Mouse (Mus musculus) heart, embryonic 15.5 days (tissue): ENCODE data around the gene Dync1i1. TPM values are rescaled to one million over a fixed set of nuclear protein-coding genes. Genes with fewer than 3 reads are reported as not detected.
"Not testable (repeated sequence)": the region's sequence is repeated elsewhere in the genome, so short reads cannot be mapped to it uniquely, and the experiment has no call there.

Source experiments
- ATAC-seq: fragments of 200-750 bp; cut with Nextera tagmentation; replicated peaks from 2 replicates; pipeline ENCODE4 v1.8.0; 2017; ENCODE audit warnings: low read depth, moderate TSS enrichment; ENCODE audit not compliant: insufficient number of reproducible peaks, insufficient read depth, low FRiP score
- H3K27ac ChIP-seq: fragments of 300-500 bp; sonication (generic); 2 replicates; pipeline ENCODE4 v1.5.1; 2015; ENCODE audit warnings: mild to moderate bottlenecking, inconsistent platforms
- H3K27me3 ChIP-seq: fragments of 300-500 bp; sonication (generic); 2 replicates; pipeline ENCODE4 v1.6.1; 2015; ENCODE audit warnings: inconsistent platforms
- H3K36me3 ChIP-seq: fragments of 300-500 bp; sonication (generic); 2 replicates; pipeline ENCODE4 v1.6.1; 2015; ENCODE audit warnings: mild to moderate bottlenecking, inconsistent platforms
- H3K4me1 ChIP-seq: fragments of 300-500 bp; sonication (generic); replicated peaks from 2 replicates; pipeline ENCODE4 v1.6.1; 2015; ENCODE audit warnings: inconsistent platforms
- H3K4me2 ChIP-seq: fragments of 300-500 bp; sonication (generic); 2 replicates; pipeline ENCODE4 v1.6.1; 2015; ENCODE audit warnings: inconsistent platforms, mild to moderate bottlenecking, moderate library complexity
- H3K4me3 ChIP-seq: fragments of 300-500 bp; sonication (generic); 2 replicates; pipeline ENCODE4 v1.5.1; 2015; ENCODE audit warnings: mild to moderate bottlenecking, inconsistent platforms
- H3K9ac ChIP-seq: fragments of 300-500 bp; sonication (generic); 2 replicates; pipeline ENCODE4 v1.6.1; 2015; ENCODE audit warnings: mild to moderate bottlenecking, inconsistent platforms
- H3K9me3 ChIP-seq: fragments of 300-500 bp; sonication (generic); replicated peaks from 2 replicates; pipeline ENCODE4 v1.6.1; 2016; ENCODE audit warnings: inconsistent platforms
- whole genome bisulfite sequencing: fragments of 180-500 bp; shearing (Covaris S2); methylation state at CpG from one replicate; pipeline ENCODE4 v1.1.7; 2015; ENCODE audit warnings: mixed read lengths; 5-methylcytosine and 5-hydroxymethylcytosine counted together
- polyA plus RNA-seq: library from polyadenylated mRNA; unstranded; fragments of >200 nt; fragmentation: Nextera tagmentation; extraction: Ambion mirVana; gene quantifications from 2 replicates; pipeline ENCODE4 v1.2.1, GENCODE M21; 2015

Dync1i1 gene
- 1.6 and 1.8 TPM in 2 replicates for polyA plus RNA-seq

GRCm38 (mm10) chr6:5725611-5726236 lies at the start of gene Dync1i1:
Dync1i1 (plus strand) TSS chr6:5725639.
- H3K9me3 ChIP-seq = no peaks in the 10 kb centered on the region
- ATAC-seq = peak; percentile 75
- H3K27ac ChIP-seq = no peak within 1 kb of the TSS
- peak within 1 kb of the TSS; percentile 55 for H3K9ac ChIP-seq
- WGBS = under 1% methylated on average over 37 of the region's 40 CpGs
- H3K27me3 ChIP-seq = no peaks in the 10 kb centered on the region
- no peaks in the 10 kb centered on the region for H3K36me3 ChIP-seq
- peak within 1 kb of the TSS; percentile 57 for H3K4me3 ChIP-seq
- peaks cover 7% of the 10 kb centered on the region for H3K4me1 ChIP-seq
- H3K4me2 ChIP-seq = peak within 1 kb of the TSS; percentile 93

GRCm38 (mm10) chr6:5679738-5680137 lies 45.7 kb upstream of the Dync1i1 start:
- H3K4me3 ChIP-seq = no peak overlapping the region
- H3K9me3 ChIP-seq = no peaks in the 10 kb centered on the region
- no peak overlapping the region for H3K4me2 ChIP-seq
- H3K36me3 ChIP-seq = no peaks in the 10 kb centered on the region
- no peak overlapping the region for H3K9ac ChIP-seq
- H3K27me3 ChIP-seq = no peaks in the 10 kb centered on the region
- H3K27ac ChIP-seq = no peak overlapping the region
- no peak for ATAC-seq
- 58% methylated on average over 3 of the region's 3 CpGs for WGBS
- no peaks in the 10 kb centered on the region for H3K4me1 ChIP-seq

GRCm38 (mm10) chr6:5701826-5702225 lies 23.6 kb upstream of the Dync1i1 start:
- H3K4me3 ChIP-seq = no peak overlapping the region
- 76% methylated on average over 2 of the region's 2 CpGs for WGBS
- H3K27me3 ChIP-seq = no peaks in the 10 kb centered on the region
- no peak for ATAC-seq
- H3K4me2 ChIP-seq = no peak overlapping the region
- no peaks in the 10 kb centered on the region for H3K4me1 ChIP-seq
- H3K36me3 ChIP-seq = no peaks in the 10 kb centered on the region
- H3K9me3 ChIP-seq = no peaks in the 10 kb centered on the region
- H3K27ac ChIP-seq = no peak overlapping the region
- H3K9ac ChIP-seq = no peak overlapping the region

- not testable (repeated sequence) for H3K36me3 ChIP-seq, ATAC-seq, H3K27ac ChIP-seq, H3K4me2 ChIP-seq, H3K4me1 ChIP-seq, H3K27me3 ChIP-seq, H3K9ac ChIP-seq, H3K4me3 ChIP-seq, H3K9me3 ChIP-seq
- WGBS = 55% methylated on average over 3 of the region's 3 CpGs
These were observed 17.5 kb upstream of the Dync1i1 start for GRCm38 (mm10) chr6:5707894-5708293.

- H3K4me3 ChIP-seq = no peak overlapping the region
- no peaks in the 10 kb centered on the region for H3K4me1 ChIP-seq
- H3K9ac ChIP-seq = no peak overlapping the region
- H3K36me3 ChIP-seq = no peaks in the 10 kb centered on the region
- no peak for ATAC-seq
- no peaks in the 10 kb centered on the region for H3K9me3 ChIP-seq
- 62% methylated on average over 3 of the region's 3 CpGs for WGBS
- no peaks in the 10 kb centered on the region for H3K27me3 ChIP-seq
- H3K4me2 ChIP-seq = no peak overlapping the region
- no peak overlapping the region for H3K27ac ChIP-seq
These were observed 15.3 kb upstream of the Dync1i1 start for GRCm38 (mm10) chr6:5710063-5710605.

- H3K9me3 ChIP-seq = no peaks in the 10 kb centered on the region
- no peaks in the 10 kb centered on the region for H3K27me3 ChIP-seq
- no peak overlapping the region for H3K27ac ChIP-seq
- 74% methylated on average over 3 of the region's 3 CpGs for WGBS
- H3K36me3 ChIP-seq = no peaks in the 10 kb centered on the region
- no peaks in the 10 kb centered on the region for H3K4me1 ChIP-seq
- no peak overlapping the region for H3K9ac ChIP-seq
- H3K4me3 ChIP-seq = no peak overlapping the region
- no peak for ATAC-seq
- H3K4me2 ChIP-seq = no peak overlapping the region
These were observed 12.8 kb upstream of the Dync1i1 start for GRCm38 (mm10) chr6:5712620-5713019.

GRCm38 (mm10) chr6:5715101-5715618 lies 10.3 kb upstream of the Dync1i1 start:
- Histone ChIP-seq H3K36me3 (no peaks in the 10 kb centered on the region), H3K4me1 (no peaks in the 10 kb centered on the region), H3K27ac (no peak overlapping the region), H3K27me3 (no peaks in the 10 kb centered on the region), H3K4me2 (no peak overlapping the region), H3K4me3 (no peak overlapping the region), H3K9ac (no peak overlapping the region), H3K9me3 (no peaks in the 10 kb centered on the region)
- no peak for ATAC-seq
- WGBS = 55% methylated on average over 3 of the region's 3 CpGs

GRCm38 (mm10) chr6:5718955-5719354 lies 6.5 kb upstream of the Dync1i1 start:
- 54% methylated on average over 2 of the region's 2 CpGs for WGBS
- Histone ChIP-seq H3K9ac (no peak overlapping the region), H3K4me3 (no peak overlapping the region), H3K27me3 (no peaks in the 10 kb centered on the region), H3K36me3 (no peaks in the 10 kb centered on the region), H3K27ac (no peak overlapping the region), H3K4me2 (no peak overlapping the region), H3K9me3 (no peaks in the 10 kb centered on the region), H3K4me1 (no peaks in the 10 kb centered on the region)
- no peak for ATAC-seq

GRCm38 (mm10) chr6:5720716-5721115 lies 4.7 kb upstream of the Dync1i1 start:
- H3K9me3 ChIP-seq, H3K4me2 ChIP-seq, H3K9ac ChIP-seq, H3K36me3 ChIP-seq, H3K4me1 ChIP-seq, H3K4me3 ChIP-seq, H3K27ac ChIP-seq, ATAC-seq, H3K27me3 ChIP-seq: not testable (repeated sequence)

- no peak overlapping the region for H3K9ac ChIP-seq
- H3K9me3 ChIP-seq = no peaks in the 10 kb centered on the region
- no peaks in the 10 kb centered on the region for H3K36me3 ChIP-seq
- H3K4me1 ChIP-seq = peaks cover 7% of the 10 kb centered on the region
- no peak overlapping the region for H3K4me3 ChIP-seq
- H3K27me3 ChIP-seq = no peaks in the 10 kb centered on the region
- H3K4me2 ChIP-seq = no peak overlapping the region
- no peak overlapping the region for H3K27ac ChIP-seq
- 75% methylated on average over 1 of the region's 1 CpGs for WGBS
- ATAC-seq = no peak
These were observed 1.5 kb upstream of the Dync1i1 start for GRCm38 (mm10) chr6:5723986-5724385.

GRCm38 (mm10) chr6:5726237-5726670 lies 815 bp downstream of the Dync1i1 start:
- H3K9me3 ChIP-seq = no peaks in the 10 kb centered on the region
- H3K27me3 ChIP-seq = no peaks in the 10 kb centered on the region
- no peak for ATAC-seq
- H3K4me2 ChIP-seq = peak overlapping the region; percentile 93
- H3K27ac ChIP-seq = no peak overlapping the region
- H3K4me1 ChIP-seq = peaks cover 7% of the 10 kb centered on the region
- H3K9ac ChIP-seq = peak overlapping the region; percentile 55
- 4% methylated on average over 10 of the region's 10 CpGs for WGBS
- no peaks in the 10 kb centered on the region for H3K36me3 ChIP-seq
- H3K4me3 ChIP-seq = peak overlapping the region; percentile 57

- no peak overlapping the region for H3K9ac ChIP-seq
- H3K4me2 ChIP-seq = no peak overlapping the region
- no peak overlapping the region for H3K27ac ChIP-seq
- no peaks in the 10 kb centered on the region for H3K36me3 ChIP-seq
- no peak for ATAC-seq
- H3K4me3 ChIP-seq = no peak overlapping the region
- H3K9me3 ChIP-seq = no peaks in the 10 kb centered on the region
- no peaks in the 10 kb centered on the region for H3K4me1 ChIP-seq
- H3K27me3 ChIP-seq = no peaks in the 10 kb centered on the region
- WGBS = 71% methylated on average over 3 of the region's 3 CpGs
These were observed 7.8 kb downstream of the Dync1i1 start for GRCm38 (mm10) chr6:5733217-5733616.
